Mouse (Mus musculus): ENCODE measurements around the gene Gm49630.
"Not testable (repeated sequence)": the region's sequence is repeated elsewhere in the genome, so short reads cannot be mapped to it uniquely, and the experiment has no call there.

The Gm49630 gene

GRCm38 (mm10) chr17:7366676-7367374, 5.0 kb downstream of the Gm49630 start:
- not testable (repeated sequence) for DNase-seq (ENCODE audit: low spot score)

GRCm38 (mm10) chr17:7366265-7366664, 5.5 kb downstream of the Gm49630 start:
- DNase-seq (ENCODE audit: low spot score) = not testable (repeated sequence)

DNA sequence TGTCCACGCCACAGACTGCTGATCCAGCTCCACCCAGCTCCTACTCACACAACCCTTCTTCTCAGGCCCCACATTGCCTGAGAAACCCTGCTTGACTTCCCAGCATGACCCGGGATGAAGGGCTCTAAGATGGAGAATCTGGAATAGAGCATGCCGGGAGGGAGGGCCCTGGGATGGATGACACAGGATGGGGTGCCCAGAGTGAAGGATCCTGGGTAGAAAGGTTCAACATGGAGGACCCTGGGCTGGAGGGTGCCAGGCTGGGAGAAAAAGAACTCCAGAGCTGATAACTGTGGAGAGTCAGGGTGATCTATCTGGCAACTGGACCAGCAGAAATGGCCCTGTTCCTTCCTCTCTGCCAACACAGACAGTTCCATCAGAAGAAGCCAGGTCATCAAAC, 6.2 kb downstream of the Gm49630 start:
- not testable (repeated sequence) for DNase-seq (ENCODE audit: low spot score)

GRCm38 (mm10) chr17:7360749-7361465, 10.9 kb downstream of the Gm49630 start:
- not testable (repeated sequence) for DNase-seq (ENCODE audit: low spot score)

- not testable (repeated sequence) for DNase-seq (ENCODE audit: low spot score)
Observed at GRCm38 (mm10) chr17:7359806-7360205, 12.0 kb downstream of the Gm49630 start.

DNA sequence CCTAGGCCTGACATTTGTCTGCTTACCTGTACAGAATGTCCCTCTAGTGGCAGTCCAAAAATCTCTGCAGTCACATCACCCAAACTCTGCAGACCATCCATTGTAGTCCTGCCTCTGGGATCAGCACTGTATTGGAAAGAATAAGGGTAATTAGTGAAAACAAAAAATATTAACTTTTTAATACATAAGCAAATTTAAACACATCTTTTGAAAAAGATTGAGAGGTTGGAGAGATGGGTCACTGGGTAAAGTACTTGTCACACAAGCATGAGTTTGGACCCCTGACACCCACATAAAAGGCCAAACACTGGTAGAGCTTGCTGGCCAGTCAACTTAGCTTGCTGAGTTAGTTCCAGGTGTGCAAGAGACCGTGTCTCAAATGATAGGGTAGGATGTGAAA, 19.2 kb downstream of the Gm49630 start, which contains the start of gene Ttll2:
Gene Ttll2, minus strand, starts transcription at position 101 of the 400 bp plus-strand sequence.
- DNase-seq (ENCODE audit: low spot score) = not testable (repeated sequence)

- not testable (repeated sequence) for DNase-seq (ENCODE audit: low spot score)
Observed at GRCm38 (mm10) chr17:7348765-7349164, 23.0 kb downstream of the Gm49630 start.

DNA sequence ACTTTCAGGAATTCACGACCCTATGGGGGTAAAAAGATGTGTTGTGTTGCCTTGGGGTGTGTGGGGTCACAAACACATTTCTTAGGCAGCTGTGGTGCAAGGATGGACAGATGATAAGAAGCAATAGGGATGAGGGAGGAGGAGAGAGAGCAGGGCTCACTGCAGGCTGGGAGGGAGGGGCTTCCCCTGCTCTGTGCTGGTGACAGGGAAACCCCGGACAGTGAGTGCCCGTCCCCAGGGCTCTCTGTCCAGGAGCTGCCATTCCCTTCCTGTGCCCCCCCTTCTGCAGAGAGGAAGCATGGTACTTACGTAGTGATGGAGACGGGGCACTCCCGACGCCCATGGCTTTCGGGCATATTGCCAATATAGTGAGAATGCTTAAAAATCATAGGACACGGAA, 34.4 kb downstream of the Gm49630 start:
- DNase-seq (ENCODE audit: low spot score) = not testable (repeated sequence)

- DNase-seq (ENCODE audit: low spot score) = not testable (repeated sequence)
Observed at GRCm38 (mm10) chr17:7332745-7333144, 39.0 kb downstream of the Gm49630 start.

DNA sequence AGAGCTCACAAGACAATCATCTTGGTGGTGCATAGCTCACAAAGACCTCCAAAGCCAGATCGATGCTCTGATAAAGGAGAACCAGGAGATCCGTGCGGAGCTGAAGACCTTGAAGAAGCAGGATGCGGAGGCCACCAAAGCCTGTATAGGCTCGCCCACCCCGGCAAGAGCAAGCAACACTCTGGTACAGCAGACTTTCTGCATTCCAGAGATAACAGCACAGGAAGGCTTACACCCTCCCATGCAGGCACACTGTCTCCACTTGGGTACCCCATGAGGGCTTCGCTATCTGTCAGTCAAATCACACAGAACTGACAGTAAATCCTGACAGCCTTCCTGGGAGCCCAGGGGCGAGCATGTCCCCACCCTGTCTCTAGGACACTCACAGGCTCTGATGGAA, 45.4 kb downstream of the Gm49630 start:
- DNase-seq (ENCODE audit: low spot score) = not testable (repeated sequence)

DNA sequence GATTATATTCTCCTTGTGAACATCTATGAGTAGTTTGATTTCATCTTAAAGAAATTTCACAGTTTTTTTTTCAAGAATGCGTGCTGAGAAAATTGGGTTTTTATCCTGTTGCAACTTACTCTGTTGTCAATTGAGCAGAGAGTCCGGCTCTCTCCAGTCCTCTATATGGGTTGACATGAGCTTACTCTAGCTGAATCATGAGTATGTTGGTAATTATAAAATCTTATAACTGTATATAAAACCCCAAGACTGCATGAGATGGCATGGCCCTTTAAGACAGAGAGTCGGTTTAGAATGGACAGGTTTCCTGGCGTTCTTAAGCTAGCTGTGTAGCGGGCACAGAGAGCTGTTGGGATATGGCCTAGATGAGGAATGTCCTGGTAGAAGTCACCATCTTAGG, 47.4 kb downstream of the Gm49630 start, which contains the start of gene Tcp10a:
Gene Tcp10a, plus strand, starts transcription at position 301 of the 400 bp plus-strand sequence.
- not testable (repeated sequence) for DNase-seq (ENCODE audit: low spot score)

- DNase-seq (ENCODE audit: low spot score) = not testable (repeated sequence)
Observed at GRCm38 (mm10) chr17:7319789-7320188, 52.0 kb downstream of the Gm49630 start.

GRCm38 (mm10) chr17:7315693-7316382, 55.9 kb downstream of the Gm49630 start:
- DNase-seq (ENCODE audit: low spot score) = not testable (repeated sequence)

DNA sequence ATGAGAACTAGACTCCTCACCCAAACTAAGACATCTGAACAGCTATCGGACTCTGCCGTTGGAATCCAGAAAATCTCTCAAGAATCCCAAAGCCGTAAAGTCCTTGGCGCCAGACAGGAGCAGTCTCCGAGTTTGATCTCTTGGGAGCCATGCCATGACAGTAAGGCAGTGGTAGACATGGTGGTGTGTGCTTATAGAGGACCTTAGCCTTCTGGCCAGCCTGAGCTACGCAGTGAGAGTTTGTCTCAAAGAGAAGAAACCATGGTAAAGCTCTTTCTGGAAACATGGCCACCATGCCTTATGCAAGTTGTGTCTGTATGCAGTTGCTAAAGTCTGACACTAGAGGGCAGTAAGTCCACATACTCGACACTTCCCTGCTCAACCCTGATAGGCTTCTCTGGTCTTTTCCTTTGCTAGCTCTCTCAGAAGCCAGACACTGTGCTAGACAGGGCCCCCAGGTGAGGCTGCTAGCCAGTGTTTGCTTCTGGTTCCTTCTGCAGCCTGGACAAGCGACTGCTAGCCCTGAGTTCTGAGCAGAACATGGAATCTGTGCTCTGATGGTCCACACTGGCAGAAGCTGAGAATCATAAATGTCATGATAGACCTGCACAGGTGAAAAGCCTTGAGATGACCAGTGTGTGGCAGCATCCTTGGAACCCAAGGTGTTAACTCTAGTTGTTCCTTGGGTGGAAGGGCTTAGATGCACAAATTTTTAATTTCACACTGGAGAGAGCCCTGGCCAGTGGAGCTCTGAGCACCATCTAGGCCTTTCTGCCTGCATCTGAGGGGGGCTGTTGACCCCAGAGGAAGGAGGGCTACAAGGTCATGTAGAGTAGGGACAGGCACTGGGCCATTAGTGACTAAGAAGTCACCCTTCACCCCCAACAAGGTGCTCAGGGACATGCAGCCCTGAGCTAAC, 65.2 kb downstream of the Gm49630 start:
- not testable (repeated sequence) for DNase-seq (ENCODE audit: low spot score)

Measured in urinary bladder, postnatal 25 days (tissue).